8 mouse cellular contexts compared by ENCODE assay signal in genomic region chr6:125097346-125097689, GRCm38 (mm10). TPM values are rescaled to one million over a fixed set of nuclear protein-coding genes. Genes with fewer than 3 reads are reported as not detected.
DNase-seq lines count a peak whose midpoint lies in the region; ATAC-seq and TF ChIP-seq lines count a peak whose summit lies in the region.

No protein-coding gene starts in this region.

- peaks cover 54% of the 10 kb centered on the region for H3K36me3 ChIP-seq in G1E (replicated peaks)
- peaks cover 3% of the 10 kb centered on the region; the same call in 1 of the 2 replicates for H3K36me3 ChIP-seq in intestine, embryonic 16.5 days (ENCODE audit: control insufficient read depth, insufficient read depth, low read length)
- peaks cover 23% of the 10 kb centered on the region for H3K36me3 ChIP-seq in neural tube, embryonic 15.5 days

- H3K27ac ChIP-seq in cortical plate, adult 2 months (ENCODE audit: insufficient read depth, low read length) = peak overlapping the region; percentile 84
- peak overlapping the region; percentile 97 for H3K27ac ChIP-seq in intestine, embryonic 16.5 days (ENCODE audit: low read length)
- H3K27ac ChIP-seq in neural tube, embryonic 15.5 days (replicated peaks) = peak overlapping the region; percentile 94

- peak overlapping the region; percentile 96 for H3K9ac ChIP-seq in intestine, embryonic 16.5 days (ENCODE audit: low read depth, low read length)
- H3K9ac ChIP-seq in neural tube, embryonic 15.5 days (replicated peaks) = peak overlapping the region; percentile 89

- WGBS in intestine, embryonic 16.5 days = under 1% methylated on average over 12 of the region's 12 CpGs
- WGBS in neural tube, embryonic 15.5 days = 1% methylated on average over 12 of the region's 12 CpGs

- TF ChIP-seq CTCF in G1E (IDR thresholded peaks at IDR 0.05; ENCODE audit: low read depth, low read length) = no peak
- TF ChIP-seq CTCF in cortical plate, adult 2 months (IDR thresholded peaks at IDR 0.05; ENCODE audit: extremely low read depth, insufficient read depth, low read length) = no peak

- peak overlapping the region; percentile 91 for H3K4me3 ChIP-seq in G1E (ENCODE audit: low read depth, low read length)
- peak overlapping the region; percentile 94 for H3K4me3 ChIP-seq in cortical plate, adult 2 months (ENCODE audit: insufficient read depth, low read length)
- H3K4me3 ChIP-seq in intestine, embryonic 16.5 days (ENCODE audit: low read length) = peak overlapping the region; percentile 98
- peak overlapping the region; percentile 89 for H3K4me3 ChIP-seq in neural tube, embryonic 15.5 days (replicated peaks)

- no peaks in the 10 kb centered on the region for H3K9me3 ChIP-seq in G1E (replicated peaks)
- H3K9me3 ChIP-seq in intestine, embryonic 16.5 days (ENCODE audit: control insufficient read depth, low read length) = no peaks in the 10 kb centered on the region
- no peaks in the 10 kb centered on the region for H3K9me3 ChIP-seq in neural tube, embryonic 15.5 days (replicated peaks)

- H3K27me3 ChIP-seq in G1E (ENCODE audit: insufficient read depth, low read length) = no peaks in the 10 kb centered on the region; the same call in 1 of the 2 replicates
- no peaks in the 10 kb centered on the region for H3K27me3 ChIP-seq in intestine, embryonic 16.5 days (replicated peaks; ENCODE audit: control insufficient read depth, insufficient read depth, low read length)
- no peaks in the 10 kb centered on the region for H3K27me3 ChIP-seq in neural tube, embryonic 15.5 days (replicated peaks)

- peaks cover 73% of the 10 kb centered on the region for H3K4me1 ChIP-seq in G1E (ENCODE audit: insufficient read depth, low read depth, low read length)
- peaks cover 19% of the 10 kb centered on the region for H3K4me1 ChIP-seq in cortical plate, adult 2 months (ENCODE audit: control insufficient read depth, insufficient read depth, low read length)
- H3K4me1 ChIP-seq in intestine, embryonic 16.5 days (ENCODE audit: control insufficient read depth, insufficient read depth, low read length) = peaks cover 29% of the 10 kb centered on the region
- H3K4me1 ChIP-seq in neural tube, embryonic 15.5 days = peaks cover 42% of the 10 kb centered on the region

- peak; percentile 15; the same call in 1 of the 2 replicates for TF ChIP-seq POLR2A in cortical plate, adult 2 months (IDR thresholded peaks at IDR 0.05; ENCODE audit: extremely low read depth, insufficient read depth, low read length)

- peak overlapping the region; percentile 94 for H3K4me2 ChIP-seq in intestine, embryonic 16.5 days (ENCODE audit: low read depth, low read length)
- peak overlapping the region; percentile 88 for H3K4me2 ChIP-seq in neural tube, embryonic 15.5 days

- ATAC-seq in G1E (ENCODE audit: extremely low read depth, insufficient number of reproducible peaks, low FRiP score, poor library complexity, severe bottlenecking) = no peak
- ATAC-seq in intestine, embryonic 16.5 days = peak; percentile 10
- peak; percentile 4; the same call in 1 of the 2 replicates for ATAC-seq in neural tube, embryonic 15.5 days (ENCODE audit: low FRiP score)

- peak; percentile 27 to 63 for DNase-seq in kidney, postnatal 25 days
- DNase-seq in kidney, adult 9 months = no peak
- DNase-seq in G1E (ENCODE audit: low spot score) = peak; percentile 35
- no peak for DNase-seq in yolk sac, embryonic 10.5 days (ENCODE audit: low spot score)
- no peak for DNase-seq in layer of hippocampus, adult 9-10 months (ENCODE audit: low spot score)

RNA-seq across cellular contexts. Expression of gene Chd4, which starts 1.5 kb away (rescaled TPM):
- total RNA-seq in G1E (2014; fragmentation: Nextera tagmentation) = 235 and 241 TPM in 2 replicates
- 326 and 362 TPM in 2 replicates for total RNA-seq in G1E (2017)
- polyA plus RNA-seq in G1E (2012) = 188 and 219 TPM in 2 replicates
- polyA plus RNA-seq in cortical plate, adult 2 months (2012; rRNA removed) = 79.0 and 80.7 TPM in 2 replicates
- 41.3 and 44.8 TPM in 2 replicates for polyA plus RNA-seq in intestine, embryonic 16.5 days (2015; fragmentation: Nextera tagmentation; extraction: Ambion mirVana)
- polyA plus RNA-seq in neural tube, embryonic 15.5 days (2015; fragmentation: Nextera tagmentation; extraction: Ambion mirVana) = 87.5 and 93.9 TPM in 2 replicates

RNA-seq across cellular contexts. Expression of gene Lpar5, which starts 29.6 kb away (rescaled TPM):
- total RNA-seq in G1E (2014; fragmentation: Nextera tagmentation) (0.83 and 2.3 TPM in 2 replicates), G1E (2017) (2.4 and 2.6 TPM in 2 replicates)
- polyA plus RNA-seq in G1E (2012) = 0.83 and 1.4 TPM in 2 replicates
- polyA plus RNA-seq in cortical plate, adult 2 months (2012; rRNA removed) = 1.0 and 1.3 TPM in 2 replicates
- polyA plus RNA-seq in intestine, embryonic 16.5 days (2015; fragmentation: Nextera tagmentation; extraction: Ambion mirVana) = 9.4 and 9.7 TPM in 2 replicates
- polyA plus RNA-seq in neural tube, embryonic 15.5 days (2015; fragmentation: Nextera tagmentation; extraction: Ambion mirVana) = 1.0 and 1.2 TPM in 2 replicates

RNA-seq across cellular contexts. Expression of gene Nop2, which starts 34.4 kb away (rescaled TPM):
- total RNA-seq in G1E (2014; fragmentation: Nextera tagmentation) (56.9 and 61.0 TPM in 2 replicates), G1E (2017) (87.7 and 89.2 TPM in 2 replicates)
- polyA plus RNA-seq in G1E (2012) = 53.4 and 90.0 TPM in 2 replicates
- polyA plus RNA-seq in cortical plate, adult 2 months (2012; rRNA removed) = 20.0 and 21.5 TPM in 2 replicates
- polyA plus RNA-seq in intestine, embryonic 16.5 days (2015; fragmentation: Nextera tagmentation; extraction: Ambion mirVana) = 59.5 and 66.8 TPM in 2 replicates
- polyA plus RNA-seq in neural tube, embryonic 15.5 days (2015; fragmentation: Nextera tagmentation; extraction: Ambion mirVana) = 47.8 and 58.0 TPM in 2 replicates

RNA-seq across cellular contexts. Expression of gene Iffo1, which starts 47.7 kb away (rescaled TPM):
- 20.4 and 25.1 TPM in 2 replicates for total RNA-seq in G1E (2014; fragmentation: Nextera tagmentation)
- 12.3 and 14.5 TPM in 2 replicates for total RNA-seq in G1E (2017)
- polyA plus RNA-seq in G1E (2012) = 26.9 and 31.7 TPM in 2 replicates
- 96.9 and 97.6 TPM in 2 replicates for polyA plus RNA-seq in cortical plate, adult 2 months (2012; rRNA removed)
- polyA plus RNA-seq in intestine, embryonic 16.5 days (2015; fragmentation: Nextera tagmentation; extraction: Ambion mirVana) = 4.5 and 5.3 TPM in 2 replicates
- 20.1 and 24.6 TPM in 2 replicates for polyA plus RNA-seq in neural tube, embryonic 15.5 days (2015; fragmentation: Nextera tagmentation; extraction: Ambion mirVana)

RNA-seq across cellular contexts. Expression of gene Acrbp, which starts 47.8 kb away (rescaled TPM):
- 11.8 and 16.1 TPM in 2 replicates for total RNA-seq in G1E (2014; fragmentation: Nextera tagmentation)
- total RNA-seq in G1E (2017) = 4.7 and 8.1 TPM in 2 replicates
- polyA plus RNA-seq in G1E (2012) = 6.4 and 9.4 TPM in 2 replicates
- polyA plus RNA-seq in cortical plate, adult 2 months (2012; rRNA removed) = 17.3 and 19.4 TPM in 2 replicates
- 9.8 and 10.6 TPM in 2 replicates for polyA plus RNA-seq in intestine, embryonic 16.5 days (2015; fragmentation: Nextera tagmentation; extraction: Ambion mirVana)
- polyA plus RNA-seq in neural tube, embryonic 15.5 days (2015; fragmentation: Nextera tagmentation; extraction: Ambion mirVana) = 17.3 and 21.5 TPM in 2 replicates

Comparison
In these comparisons a context has a peak if more than half of its experiments do, and no peak if none do; other contexts are left out.
1. DNase-seq: peak in kidney, postnatal 25 days (2 of 2) and G1E (single experiment); none in kidney, adult 9 months (single experiment), yolk sac, embryonic 10.5 days (single experiment) and layer of hippocampus, adult 9-10 months (single experiment).
2. Peak in every context shown above with its lines, with median percentiles within 50 percentile points of each other: H3K4me3 ChIP-seq and H3K27ac ChIP-seq.